Mouse (Mus musculus) thymus, adult 2 months (tissue): ENCODE measurements around the gene Wwp2. TPM values are rescaled to one million over a fixed set of nuclear protein-coding genes. Genes with fewer than 3 reads are reported as not detected.

Source experiments
- DNase-seq: peaks from one replicate; pipeline ENCODE4 v3.0.0; 2021
- H3K27ac ChIP-seq: fragments of 200-500 bp; 2 replicates; pipeline ENCODE4 v1.5.1; 2012; ENCODE audit warnings: low read length, control low read depth; ENCODE audit not compliant: control insufficient read depth, insufficient read depth
- H3K27me3 ChIP-seq: fragments of 200-500 bp; 2 replicates; pipeline ENCODE4 v1.6.1; 2012; ENCODE audit warnings: mild to moderate bottlenecking, low read length, moderate library complexity, mixed read lengths; ENCODE audit not compliant: control insufficient read depth, insufficient read depth
- H3K36me3 ChIP-seq: fragments of 200-500 bp; 2 replicates; pipeline ENCODE4 v1.6.1; 2012; ENCODE audit warnings: mild to moderate bottlenecking, low read length, moderate library complexity; ENCODE audit not compliant: control insufficient read depth, insufficient read depth
- H3K4me1 ChIP-seq: fragments of 200-500 bp; replicated peaks from 2 replicates; pipeline ENCODE4 v1.6.1; 2012; ENCODE audit warnings: low read length; ENCODE audit not compliant: control insufficient read depth, insufficient read depth
- H3K4me3 ChIP-seq: fragments of 200-500 bp; 2 replicates; pipeline ENCODE4 v1.5.1; 2012; ENCODE audit warnings: mild to moderate bottlenecking, low read length, control low read depth, moderate library complexity; ENCODE audit not compliant: control insufficient read depth, insufficient read depth
- CTCF ChIP-seq: fragments of 200-500 bp; IDR thresholded peaks from 2 replicates; pipeline ENCODE4 v1.5.1; 2012; ENCODE audit warnings: mild to moderate bottlenecking, control low read depth, low read length, moderate library complexity, borderline replicate concordance; ENCODE audit not compliant: control insufficient read depth, poor library complexity, insufficient read depth; ENCODE audit errors: extremely low read depth
- POLR2A ChIP-seq: fragments of 200-500 bp; IDR thresholded peaks from 2 replicates; pipeline ENCODE4 v1.6.1; 2012; ENCODE audit warnings: mild to moderate bottlenecking, low read length, control low read depth, moderate library complexity; ENCODE audit not compliant: control insufficient read depth, poor library complexity, insufficient read depth; ENCODE audit errors: extremely low read depth
- whole genome bisulfite sequencing: fragments of 180-500 bp; shearing (Covaris S2); methylation state at CpG from one replicate; pipeline ENCODE4 v1.1.7; 2018; 5-methylcytosine and 5-hydroxymethylcytosine counted together
- polyA plus RNA-seq: library from polyadenylated mRNA; depleted of rRNA; stranded (reverse); fragments of >200 nt; gene quantifications from 2 replicates; pipeline ENCODE4 v1.2.3, GENCODE M21; 2012

Gene Wwp2
- polyA plus RNA-seq, 1 experiment: 79.8 TPM

GRCm38 (mm10) chr8:107395397-107395796 is 40.8 kb upstream of the Wwp2 start:
- Histone ChIP-seq H3K27me3 (no peaks in the 10 kb centered on the region), H3K27ac (no peak overlapping the region), H3K36me3 (no peaks in the 10 kb centered on the region), H3K4me3 (no peak overlapping the region), H3K4me1 (0 out of 2 replicates have a peak, but pooled peaks cover 2% of the 10 kb centered on the region)
- TF ChIP-seq CTCF (no peak), POLR2A (no peak)
- no peak for DNase-seq

- 92% methylated on average over 10 of the region's 10 CpGs for WGBS
- H3K27me3 ChIP-seq: no peaks in the 10 kb centered on the region
- no peak for TF ChIP-seq POLR2A
- TF ChIP-seq CTCF: no peak
- 0 out of 2 replicates have a peak, but pooled peaks cover 2% of the 10 kb centered on the region for H3K4me1 ChIP-seq
- H3K4me3 ChIP-seq: no peak overlapping the region
- no peak for DNase-seq
- no peaks in the 10 kb centered on the region for H3K36me3 ChIP-seq
- H3K27ac ChIP-seq: no peak overlapping the region
Measured at GRCm38 (mm10) chr8:107396106-107396670, 40.0 kb upstream of the Wwp2 start.

GRCm38 (mm10) chr8:107397665-107398064 is 38.5 kb upstream of the Wwp2 start:
- no peak overlapping the region for H3K27ac ChIP-seq
- no peak for TF ChIP-seq POLR2A
- no peak for TF ChIP-seq CTCF
- peaks cover under 1% of the 10 kb centered on the region for H3K4me1 ChIP-seq
- H3K27me3 ChIP-seq: no peaks in the 10 kb centered on the region
- no peaks in the 10 kb centered on the region for H3K36me3 ChIP-seq
- H3K4me3 ChIP-seq: no peak overlapping the region
- no peak for DNase-seq
- 89% methylated on average over 12 of the region's 12 CpGs for WGBS

GRCm38 (mm10) chr8:107399495-107399894 is 36.7 kb upstream of the Wwp2 start:
- H3K4me1 ChIP-seq: peaks cover 11% of the 10 kb centered on the region
- TF ChIP-seq POLR2A (no peak), CTCF (no peak)
- H3K36me3 ChIP-seq: no peaks in the 10 kb centered on the region
- H3K27ac ChIP-seq: no peak overlapping the region
- no peak overlapping the region for H3K4me3 ChIP-seq
- WGBS: 83% methylated on average over 9 of the region's 9 CpGs
- DNase-seq: no peak
- H3K27me3 ChIP-seq: no peaks in the 10 kb centered on the region

- Histone ChIP-seq H3K27ac (no peak overlapping the region), H3K27me3 (no peaks in the 10 kb centered on the region), H3K4me1 (peaks cover 11% of the 10 kb centered on the region), H3K4me3 (no peak overlapping the region), H3K36me3 (no peaks in the 10 kb centered on the region)
- TF ChIP-seq POLR2A (no peak), CTCF (no peak)
- 93% methylated on average over 5 of the region's 5 CpGs for WGBS
- DNase-seq: no peak
Measured at GRCm38 (mm10) chr8:107401866-107402265, 34.3 kb upstream of the Wwp2 start.

GRCm38 (mm10) chr8:107403038-107403781 is 33.0 kb upstream of the Wwp2 start, which contains the start of gene Nqo1:
Nqo1 (minus strand) TSS chr8:107403206.
- no peaks in the 10 kb centered on the region for H3K36me3 ChIP-seq
- H3K4me1 ChIP-seq: peaks cover 11% of the 10 kb centered on the region
- no peak for TF ChIP-seq CTCF
- TF ChIP-seq POLR2A: no peak
- 0 out of 2 replicates have a peak within 1 kb of the TSS, but pooled peaks have one; percentile 5 for H3K4me3 ChIP-seq
- no peaks in the 10 kb centered on the region for H3K27me3 ChIP-seq
- H3K27ac ChIP-seq: no peak within 1 kb of the TSS
- WGBS: 5% methylated on average over 22 of the region's 22 CpGs
- DNase-seq: peak; percentile 53

GRCm38 (mm10) chr8:107404057-107404456 is 32.1 kb upstream of the Wwp2 start:
- Histone ChIP-seq H3K4me1 (peaks cover 11% of the 10 kb centered on the region), H3K27me3 (no peaks in the 10 kb centered on the region), H3K27ac (no peak overlapping the region), H3K36me3 (no peaks in the 10 kb centered on the region), H3K4me3 (no peak overlapping the region)
- no peak for DNase-seq
- no peak for TF ChIP-seq POLR2A
- no peak for TF ChIP-seq CTCF
- WGBS: 90% methylated on average over 4 of the region's 4 CpGs
